Mouse (Mus musculus): ENCODE data around the gene Ebf1.

Ebf1 gene

GRCm38 (mm10) chr11:44702716-44703486 lies 85.8 kb downstream of the Ebf1 start:
- no peak for DNase-seq (ENCODE audit: low spot score in 2 of 2)

- no peak for DNase-seq (ENCODE audit: low spot score in 2 of 2)
These were observed 86.8 kb downstream of the Ebf1 start for GRCm38 (mm10) chr11:44703951-44704350.

DNA sequence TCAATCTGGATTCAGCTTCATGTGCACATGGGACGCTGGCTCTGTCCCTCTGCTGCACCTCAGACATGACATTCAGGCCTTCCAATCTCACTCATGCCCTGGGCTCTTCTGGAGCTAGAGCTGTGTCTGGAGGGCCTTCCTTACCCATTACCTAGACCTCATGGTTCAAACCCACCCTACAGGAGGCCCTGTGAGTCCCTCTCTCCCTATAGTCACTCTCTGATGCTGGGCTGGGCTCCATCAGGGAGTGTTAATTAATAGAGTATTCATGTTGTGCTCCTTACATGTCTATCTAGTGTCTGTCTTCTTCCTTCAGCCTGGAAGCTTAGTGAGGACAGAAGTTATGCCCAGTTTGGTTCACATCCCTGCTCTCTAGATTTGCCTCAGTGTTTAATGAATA lies 88.7 kb downstream of the Ebf1 start:
- no peak for DNase-seq (ENCODE audit: low spot score in 2 of 2)

GRCm38 (mm10) chr11:44706386-44706785 lies 89.3 kb downstream of the Ebf1 start:
- no peak for DNase-seq (ENCODE audit: low spot score in 2 of 2)

DNA sequence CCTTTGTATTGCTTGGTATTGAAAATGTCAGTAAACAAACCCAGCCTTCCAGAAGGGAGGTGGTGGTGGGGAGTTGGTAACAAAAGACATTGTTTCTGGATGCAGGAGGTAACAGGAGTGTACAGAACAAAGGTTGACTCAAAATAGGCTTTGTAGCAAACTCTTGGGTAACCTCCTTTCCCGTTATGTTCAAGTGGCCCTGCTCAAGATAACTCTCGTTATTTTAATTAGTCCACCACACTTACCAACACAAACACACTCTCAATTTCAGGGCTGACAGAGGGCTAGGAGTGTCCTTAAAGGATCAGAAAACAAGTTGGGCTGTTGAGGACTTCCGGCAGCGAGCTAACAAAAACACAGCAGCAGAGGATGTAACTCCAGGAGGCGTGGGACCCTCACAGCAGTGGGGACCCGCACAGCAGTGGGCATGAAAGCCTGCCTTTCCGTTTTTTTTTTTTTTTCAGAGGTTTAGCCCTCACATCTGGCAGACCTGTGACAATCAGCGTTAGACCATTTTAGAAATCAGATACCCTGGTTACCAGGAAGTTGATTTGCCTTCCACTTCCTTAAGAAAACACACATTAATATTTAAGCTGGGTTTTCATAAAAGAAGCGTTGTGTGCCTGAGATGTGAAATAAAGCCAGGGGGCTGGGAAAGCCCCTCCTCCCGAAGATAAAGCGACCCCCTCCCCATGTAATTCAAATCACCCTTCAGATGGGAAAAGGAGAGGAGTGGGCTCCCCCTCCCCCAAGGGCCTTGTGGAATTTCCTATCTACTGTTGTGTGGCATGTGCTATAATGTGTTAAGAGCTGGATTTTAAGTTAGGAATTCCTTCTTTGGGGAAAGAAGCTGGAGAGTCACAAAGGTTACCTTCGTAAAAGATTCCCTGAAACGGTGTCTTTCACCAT lies 90.5 kb downstream of the Ebf1 start:
- DNase-seq (ENCODE audit: low spot score in 2 of 2) = no peak

GRCm38 (mm10) chr11:44708290-44708685 lies 91.2 kb downstream of the Ebf1 start:
- no peak for DNase-seq (ENCODE audit: low spot score in 2 of 2)

- DNase-seq (ENCODE audit: low spot score in 2 of 2) = no peak
These were observed 92.0 kb downstream of the Ebf1 start for GRCm38 (mm10) chr11:44709073-44709618.

GRCm38 (mm10) chr11:44709869-44710460 lies 92.8 kb downstream of the Ebf1 start:
- no peak for DNase-seq (ENCODE audit: low spot score in 2 of 2)

DNA sequence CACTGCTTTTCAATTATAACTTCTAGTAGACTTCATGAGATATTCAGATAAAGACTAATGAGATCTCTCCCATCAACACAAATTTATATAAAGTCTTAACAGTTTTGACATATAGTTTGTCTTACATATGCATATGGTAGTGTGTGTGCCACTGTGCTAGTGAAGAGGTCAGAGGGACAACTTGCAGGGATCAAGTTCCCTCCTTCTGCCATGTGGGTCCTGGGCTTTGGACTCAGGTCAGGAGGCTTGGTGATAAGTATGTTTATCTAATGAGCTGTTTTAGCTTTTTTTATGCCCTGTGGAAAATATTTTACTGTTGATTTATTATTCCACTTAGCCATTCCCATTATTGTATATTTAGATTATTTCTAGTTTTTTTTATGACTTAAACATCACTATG lies 93.7 kb downstream of the Ebf1 start:
- no peak for DNase-seq (ENCODE audit: low spot score in 2 of 2)

- no peak for DNase-seq (ENCODE audit: low spot score in 2 of 2)
These were observed 97.1 kb downstream of the Ebf1 start for GRCm38 (mm10) chr11:44714188-44714587.

- no peak for DNase-seq (ENCODE audit: low spot score in 2 of 2)
These were observed 98.7 kb downstream of the Ebf1 start for GRCm38 (mm10) chr11:44715776-44716175.

- DNase-seq (ENCODE audit: low spot score in 2 of 2) = no peak
These were observed 99.8 kb downstream of the Ebf1 start for GRCm38 (mm10) chr11:44716928-44717327.

- no peak for DNase-seq (ENCODE audit: low spot score in 2 of 2)
These were observed 100.5 kb downstream of the Ebf1 start for GRCm38 (mm10) chr11:44717636-44718035.

GRCm38 (mm10) chr11:44721976-44722375 lies 104.9 kb downstream of the Ebf1 start:
- DNase-seq (ENCODE audit: low spot score in 2 of 2) = no peak

- DNase-seq (ENCODE audit: low spot score in 2 of 2) = no peak
These were observed 106.9 kb downstream of the Ebf1 start for GRCm38 (mm10) chr11:44723950-44724502.

DNA sequence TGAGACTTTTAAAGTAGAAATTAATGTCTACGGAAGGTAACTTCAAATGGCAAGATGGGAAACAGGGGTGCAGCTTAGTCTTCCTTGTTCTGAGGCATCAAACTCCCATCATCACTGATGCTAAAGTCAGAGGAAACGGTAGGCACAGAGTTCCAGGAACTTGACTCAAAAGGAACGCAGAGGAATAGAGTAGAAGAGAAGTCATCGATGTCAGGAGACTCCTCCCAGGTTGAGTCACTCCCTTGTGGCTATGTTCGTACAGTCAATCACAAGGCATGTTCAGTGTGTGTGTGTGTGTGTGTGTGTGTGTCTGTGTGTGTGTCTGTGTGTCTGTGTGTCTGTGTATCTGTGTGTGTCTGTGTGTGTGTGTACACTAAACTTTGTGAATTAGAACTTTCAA lies 108.6 kb downstream of the Ebf1 start:
- no peak for DNase-seq (ENCODE audit: low spot score in 2 of 2)

DNA sequence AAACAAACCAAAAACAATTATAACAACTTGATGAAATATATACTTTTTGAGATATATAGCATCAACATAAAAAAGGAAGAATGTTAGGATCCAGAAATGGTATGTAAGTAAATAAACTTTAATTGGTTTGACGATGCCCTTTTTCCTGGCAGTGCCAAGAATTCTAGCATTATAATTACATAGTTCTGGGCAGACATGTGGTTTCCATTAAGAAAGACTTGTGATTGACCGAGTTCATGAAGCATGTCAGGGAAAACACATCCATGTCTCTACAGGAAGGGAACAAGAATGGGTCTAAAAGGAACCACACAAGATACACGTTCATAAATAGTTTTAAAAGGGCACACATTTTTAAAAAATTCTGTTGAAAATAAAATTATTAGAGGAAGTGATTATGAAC lies 110.3 kb downstream of the Ebf1 start:
- no peak for DNase-seq (ENCODE audit: low spot score in 2 of 2)

GRCm38 (mm10) chr11:44727821-44728220 lies 110.7 kb downstream of the Ebf1 start:
- DNase-seq (ENCODE audit: low spot score in 2 of 2) = no peak

DNA sequence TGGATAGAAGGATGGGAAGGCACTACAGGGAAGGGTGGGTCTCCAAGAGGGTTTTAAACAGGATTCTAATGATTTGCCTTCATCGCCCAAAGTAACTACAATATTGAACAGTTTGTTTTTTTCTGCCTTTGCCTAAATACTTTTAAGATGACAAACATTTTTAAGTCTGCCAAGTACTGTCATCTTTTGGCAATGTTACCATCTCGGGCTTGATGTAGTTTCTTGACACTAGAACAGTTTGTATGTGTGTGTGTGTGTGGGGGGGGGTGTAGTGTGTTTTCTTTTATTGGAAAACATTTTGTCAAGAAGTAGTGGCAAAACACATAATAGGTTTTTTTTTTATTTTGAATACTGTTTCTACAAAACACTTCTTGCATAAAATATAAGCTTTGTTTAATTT lies 111.2 kb downstream of the Ebf1 start:
- DNase-seq (ENCODE audit: low spot score in 2 of 2) = no peak

GRCm38 (mm10) chr11:44729931-44730330 lies 112.8 kb downstream of the Ebf1 start:
- no peak for DNase-seq (ENCODE audit: low spot score in 2 of 2)

- DNase-seq (ENCODE audit: low spot score in 2 of 2) = no peak
These were observed 114.6 kb downstream of the Ebf1 start for GRCm38 (mm10) chr11:44731763-44732162.

DNA sequence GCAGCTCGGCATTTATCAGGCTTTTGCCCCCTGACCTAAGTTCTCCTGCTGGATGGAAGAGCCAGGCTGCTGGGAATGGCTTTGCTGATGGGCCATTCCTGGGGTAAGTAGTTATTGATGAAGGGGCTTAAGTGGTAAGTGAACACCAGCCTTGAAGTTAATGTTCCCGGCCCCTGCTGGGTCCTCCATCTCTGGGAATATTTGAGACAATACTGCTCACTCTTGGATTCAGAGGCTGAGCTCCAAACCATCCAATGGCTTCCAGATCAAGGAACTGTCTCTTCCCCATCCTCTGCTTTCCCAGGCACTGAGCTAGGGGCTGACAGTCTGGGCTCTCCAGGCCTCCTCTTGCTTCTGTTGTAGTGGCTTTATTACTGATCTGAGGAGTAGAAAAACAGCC lies 116.2 kb downstream of the Ebf1 start:
- DNase-seq (ENCODE audit: low spot score in 2 of 2) = no peak
